ENCODE assay signal across 7 mouse cellular contexts in genomic region chr8:9977573-9978314, GRCm38 (mm10). TPM values are rescaled to one million over a fixed set of nuclear protein-coding genes. Genes with fewer than 3 reads are reported as not detected.
DNase-seq lines count a peak whose midpoint lies in the region; ATAC-seq lines count a peak whose summit lies in the region.

Gene Lig4, minus strand, starts transcription at chr8:9977686.
Gene Abhd13, plus strand, starts transcription at chr8:9977707.

- peak; percentile 99 for DNase-seq in adrenal gland, postnatal 14 days
- DNase-seq in embryonic facial prominence, embryonic 11.5 days (ENCODE audit: low spot score) = peak; percentile 97
- peak; percentile 97 for DNase-seq in kidney, adult 11 months
- DNase-seq in limb, embryonic 10.5 days (ENCODE audit: low spot score) = peak; percentile 98
- DNase-seq in spleen, adult 12 weeks (ENCODE audit: low spot score) = peak; percentile 97

- peak within 1 kb of the TSS; percentile 66; the same call in 1 of the 2 replicates for H3K27ac ChIP-seq in embryonic facial prominence, embryonic 11.5 days (replicated peaks; ENCODE audit: low read depth, low read length)
- peak within 1 kb of the TSS; percentile 93 for H3K27ac ChIP-seq in limb, embryonic 10.5 days
- peak within 1 kb of the TSS; percentile 84 for H3K27ac ChIP-seq in midbrain, embryonic 13.5 days

- H3K27me3 ChIP-seq in embryonic facial prominence, embryonic 11.5 days (ENCODE audit: control insufficient read depth, insufficient read depth, low read length) = no peaks in the 10 kb centered on the region
- H3K27me3 ChIP-seq in limb, embryonic 10.5 days (ENCODE audit: low read depth, poor library complexity, severe bottlenecking) = no peaks in the 10 kb centered on the region
- no peaks in the 10 kb centered on the region for H3K27me3 ChIP-seq in midbrain, embryonic 13.5 days

- H3K4me2 ChIP-seq in embryonic facial prominence, embryonic 11.5 days (ENCODE audit: low read depth, low read length) = peak within 1 kb of the TSS; percentile 59
- peak within 1 kb of the TSS; percentile 74 for H3K4me2 ChIP-seq in midbrain, embryonic 13.5 days (replicated peaks)

- H3K4me1 ChIP-seq in embryonic facial prominence, embryonic 11.5 days (ENCODE audit: control insufficient read depth, insufficient read depth, low read length) = no peaks in the 10 kb centered on the region; the same call in 1 of the 2 replicates
- H3K4me1 ChIP-seq in limb, embryonic 10.5 days = peaks cover 25% of the 10 kb centered on the region
- H3K4me1 ChIP-seq in midbrain, embryonic 13.5 days (replicated peaks) = peaks cover 43% of the 10 kb centered on the region

- peak within 1 kb of the TSS; percentile 86 for H3K4me3 ChIP-seq in embryonic facial prominence, embryonic 11.5 days (ENCODE audit: low read depth, low read length)
- peak within 1 kb of the TSS; percentile 89 for H3K4me3 ChIP-seq in limb, embryonic 10.5 days
- peak within 1 kb of the TSS; percentile 93 for H3K4me3 ChIP-seq in midbrain, embryonic 13.5 days (replicated peaks)

- no peaks in the 10 kb centered on the region for H3K9me3 ChIP-seq in embryonic facial prominence, embryonic 11.5 days (replicated peaks; ENCODE audit: control insufficient read depth, low read length)
- H3K9me3 ChIP-seq in limb, embryonic 10.5 days (replicated peaks) = no peaks in the 10 kb centered on the region
- no peaks in the 10 kb centered on the region for H3K9me3 ChIP-seq in midbrain, embryonic 13.5 days

- peak; percentile 72 for ATAC-seq in embryonic facial prominence, embryonic 11.5 days (replicated peaks; ENCODE audit: insufficient number of reproducible peaks, low FRiP score, low TSS enrichment, low read depth)
- ATAC-seq in granulocyte monocyte progenitor cell, adult 5-6 weeks (replicated peaks; ENCODE audit: poor library complexity, severe bottlenecking) = peak; percentile 75
- ATAC-seq in midbrain, embryonic 13.5 days = peak; percentile 57

- under 1% methylated on average over 66 of the region's 68 CpGs for WGBS in embryonic facial prominence, embryonic 11.5 days
- WGBS in limb, embryonic 10.5 days = under 1% methylated on average over 68 of the region's 68 CpGs
- WGBS in midbrain, embryonic 13.5 days = under 1% methylated on average over 68 of the region's 68 CpGs

- peak within 1 kb of the TSS; percentile 92 for H3K9ac ChIP-seq in embryonic facial prominence, embryonic 11.5 days (replicated peaks; ENCODE audit: low read length)
- peak within 1 kb of the TSS; percentile 96 for H3K9ac ChIP-seq in midbrain, embryonic 13.5 days (replicated peaks)

- no peaks in the 10 kb centered on the region for H3K36me3 ChIP-seq in embryonic facial prominence, embryonic 11.5 days (replicated peaks; ENCODE audit: control insufficient read depth, insufficient read depth, low read depth, low read length)
- peaks cover 12% of the 10 kb centered on the region for H3K36me3 ChIP-seq in limb, embryonic 10.5 days
- H3K36me3 ChIP-seq in midbrain, embryonic 13.5 days = peaks cover 9% of the 10 kb centered on the region

RNA-seq across cellular contexts. Expression of gene Lig4, which starts in this region (rescaled TPM):
- 6.1 and 6.6 TPM in 2 replicates for total RNA-seq in adrenal gland, postnatal 14 days (2021)
- polyA plus RNA-seq in embryonic facial prominence, embryonic 11.5 days (2014; fragmentation: Nextera tagmentation; extraction: Ambion mirVana) = 9.2 and 9.9 TPM in 2 replicates
- 2.3 and 2.8 TPM in 2 replicates for total RNA-seq in granulocyte monocyte progenitor cell, adult 5-6 weeks (2014; fragmentation: Nextera tagmentation)
- total RNA-seq in granulocyte monocyte progenitor cell, adult 5-6 weeks (2017) = 1.2 and 1.4 TPM in 2 replicates
- 7.2 and 8.9 TPM in 2 replicates for polyA plus RNA-seq in limb, embryonic 10.5 days (2016; fragmentation: Nextera tagmentation; extraction: Ambion mirVana)
- 11.4 and 13.6 TPM in 2 replicates for polyA plus RNA-seq in midbrain, embryonic 13.5 days (2015; fragmentation: Nextera tagmentation; extraction: Ambion mirVana)

RNA-seq across cellular contexts. Expression of gene Abhd13, which starts in this region (rescaled TPM):
- 19.2 and 20.7 TPM in 2 replicates for total RNA-seq in adrenal gland, postnatal 14 days (2021)
- 22.0 and 25.6 TPM in 2 replicates for polyA plus RNA-seq in embryonic facial prominence, embryonic 11.5 days (2014; fragmentation: Nextera tagmentation; extraction: Ambion mirVana)
- total RNA-seq in granulocyte monocyte progenitor cell, adult 5-6 weeks (2014; fragmentation: Nextera tagmentation) = 8.7 and 11.1 TPM in 2 replicates
- 14.5 and 14.8 TPM in 2 replicates for total RNA-seq in granulocyte monocyte progenitor cell, adult 5-6 weeks (2017)
- polyA plus RNA-seq in limb, embryonic 10.5 days (2016; fragmentation: Nextera tagmentation; extraction: Ambion mirVana) = 16.3 and 17.3 TPM in 2 replicates
- polyA plus RNA-seq in midbrain, embryonic 13.5 days (2015; fragmentation: Nextera tagmentation; extraction: Ambion mirVana) = 13.8 and 14.4 TPM in 2 replicates

Comparison
In these comparisons a context has a peak if more than half of its experiments do, and no peak if none do; other contexts are left out.
1. Peak in every context shown above with its lines: DNase-seq, ATAC-seq, H3K4me3 ChIP-seq and H3K27ac ChIP-seq.